Mouse (Mus musculus): ENCODE data around the gene Aipl1.

- TF ChIP-seq POLR2A (IDR thresholded peaks at IDR 0.05; ENCODE audit: control insufficient read depth, extremely low read depth, insufficient read depth, low read length, poor library complexity) (no peak), CTCF (IDR thresholded peaks at IDR 0.05; ENCODE audit: borderline replicate concordance, control insufficient read depth, extremely low read depth, insufficient read depth, low read length, poor library complexity) (no peak)
These were observed 40.5 kb downstream of the Aipl1 start for GRCm38 (mm10) chr11:71996805-71997204.
